Mouse (Mus musculus) gastrocnemius, postnatal 10 days (tissue): ENCODE data around the gene Abcb9. TPM values are rescaled to one million over a fixed set of nuclear protein-coding genes. Genes with fewer than 3 reads are reported as not detected.

Source experiments
- DNase-seq: peaks from one replicate; pipeline ENCODE4 v3.0.0; 2021; ENCODE audit warnings: mixed read lengths
- total RNA-seq, 2 experiments: library from RNA; stranded (reverse); gene quantifications; 2 replicates each; pipeline ENCODE4 v1.2.3; 2021

Abcb9 gene
- total RNA-seq, 2 experiments from 2014 or later: 4.2 to 4.4 TPM

DNA sequence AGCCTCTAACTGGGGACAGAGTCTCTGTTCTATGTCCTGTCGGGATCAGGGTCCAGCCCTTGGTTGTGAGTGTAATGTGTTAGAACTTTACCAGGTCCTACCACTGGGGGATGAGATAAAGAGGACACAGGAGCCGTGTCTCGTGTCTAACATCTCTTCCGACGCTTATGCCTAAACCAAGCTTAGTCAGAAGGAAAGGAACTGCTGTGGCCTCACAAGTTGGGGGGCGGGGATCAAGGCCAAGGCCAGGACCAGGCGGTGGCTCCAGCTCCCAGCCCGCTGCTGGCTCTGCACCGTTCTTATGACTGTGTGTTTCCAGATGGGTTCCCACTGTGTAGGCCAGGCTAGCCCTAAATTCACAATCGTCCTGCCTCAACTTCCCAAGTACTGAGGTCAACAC is 82.7 kb downstream of the Abcb9 start:
- DNase-seq: no peak

DNA sequence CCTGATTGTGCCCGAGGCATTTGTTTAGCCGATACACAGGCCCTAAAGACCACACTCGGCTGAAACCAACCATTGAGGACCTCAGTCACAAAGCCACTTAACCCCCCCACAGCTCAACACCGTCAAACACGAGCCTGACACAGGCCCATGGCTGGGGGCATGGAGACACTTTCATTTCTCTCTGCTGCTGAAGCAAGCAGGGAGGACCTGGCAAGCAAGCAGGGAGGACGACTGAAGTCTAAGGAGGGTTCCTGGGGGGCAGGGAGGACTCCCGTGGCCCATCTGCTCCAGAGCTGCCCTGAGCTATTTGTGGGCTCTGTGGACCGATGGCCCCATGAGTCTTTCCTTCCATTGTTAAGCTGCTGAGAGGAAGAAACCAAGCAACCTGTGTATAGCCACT is 83.7 kb downstream of the Abcb9 start:
- DNase-seq: no peak

Other genes starting within 250 kb of the Abcb9 start
- under 1 TPM; 0.28 to 0.32 TPM for gene Hcar2, start 230.3 kb downstream of the Abcb9 start, total RNA-seq
- under 1 TPM; 0.54 to 0.84 TPM for gene Hcar1, start 215.8 kb downstream of the Abcb9 start, total RNA-seq
- 10 to 100 TPM; 60.9 to 61.0 TPM for gene Denr, start 188.6 kb downstream of the Abcb9 start, total RNA-seq
- under 1 TPM; 0.52 to 0.77 TPM for gene Gm43518, start 168.4 kb downstream of the Abcb9 start, total RNA-seq
- gene Ccdc62, start 165.1 kb downstream of the Abcb9 start, total RNA-seq: 1 to 10 TPM; 2.3 to 3.6 TPM
- gene Hip1r, start 122.2 kb downstream of the Abcb9 start, total RNA-seq: 1 to 10 TPM; 8.2 to 9.0 TPM
- gene Vps37b, start 63.5 kb downstream of the Abcb9 start, total RNA-seq: 10 to 100 TPM; 11.9 to 13.4 TPM
- gene Ogfod2, start 16.5 kb upstream of the Abcb9 start, total RNA-seq: 1 to 10 TPM; 7.2 to 8.8 TPM
- 10 to 100 TPM; 53.8 to 64.3 TPM for gene Arl6ip4, start 20.3 kb upstream of the Abcb9 start, total RNA-seq
- 10 to 100 TPM; 20.8 to 25.4 TPM for gene Pitpnm2, start 154.0 kb upstream of the Abcb9 start, total RNA-seq
- gene Mphosph9, start 232.2 kb upstream of the Abcb9 start, total RNA-seq: 1 to 10 TPM; 4.8 to 6.1 TPM
- 1 to 10 TPM; 7.3 to 9.5 TPM for gene 2810006K23Rik, start 232.3 kb upstream of the Abcb9 start, total RNA-seq